Mouse (Mus musculus): ENCODE results near the gene Ifnab.

DNA sequence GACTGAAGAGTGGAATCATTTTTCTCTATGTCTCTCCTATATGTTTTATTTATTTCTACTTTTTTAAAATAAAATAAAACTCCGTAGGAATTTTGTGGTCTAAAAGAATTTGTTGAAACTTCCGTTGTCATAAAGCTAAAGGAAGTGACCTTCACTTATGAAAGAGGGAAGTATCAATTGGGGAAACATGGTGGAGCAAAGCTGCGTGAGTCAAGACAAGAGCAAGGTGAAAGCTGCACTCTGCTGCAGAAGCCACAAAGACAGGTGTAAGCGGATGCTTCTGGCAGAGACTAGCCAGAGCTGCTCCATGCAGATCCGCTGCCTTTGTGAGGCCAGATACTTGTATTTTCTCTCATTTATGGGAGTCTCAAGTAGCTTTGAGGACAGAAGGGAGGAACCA, 7.6 kb upstream of the Ifnab start:
- TF ChIP-seq CTCF (IDR thresholded peaks at IDR 0.05; ENCODE audit: low read depth, low read length) = no peak
- TF ChIP-seq GATA1 (IDR thresholded peaks at IDR 0.05; ENCODE audit: borderline replicate concordance, low read length) = no peak
- TF ChIP-seq TAL1 (conservative IDR thresholded peaks at IDR 0.05; ENCODE audit: low read depth, low read length) = no peak
- no peak for TF ChIP-seq GATA2 (IDR thresholded peaks at IDR 0.05; ENCODE audit: borderline replicate concordance, low read depth, low read length)
